Mouse (Mus musculus) C2C12 (cell line): ENCODE data around the gene Agap3. TPM values are rescaled to one million over a fixed set of nuclear protein-coding genes. Genes with fewer than 3 reads are reported as not detected.

Experiments
- H3K27me3 ChIP-seq: one replicate; pipeline ENCODE4 v1.6.1; 2011; ENCODE audit not compliant: control insufficient read depth, insufficient read depth, insufficient read length
- H3K36me3 ChIP-seq: one replicate; pipeline ENCODE4 v1.6.1; 2011; ENCODE audit not compliant: control insufficient read depth, insufficient read depth
- H3K4me3 ChIP-seq: one replicate; pipeline ENCODE4 v1.5.1; 2011; ENCODE audit warnings: mild to moderate bottlenecking, control low read depth; ENCODE audit not compliant: poor library complexity, insufficient read depth, severe bottlenecking
- H3K79me2 ChIP-seq: one replicate; pipeline ENCODE4 v1.6.1; 2011; ENCODE audit not compliant: control insufficient read depth, insufficient read depth
- H3K79me3 ChIP-seq: one replicate; pipeline ENCODE4 v1.6.1; 2011; ENCODE audit warnings: low read depth, control low read depth
- H3ac ChIP-seq: one replicate; pipeline ENCODE3; 2011; ENCODE audit warnings: low read depth; ENCODE audit not compliant: control insufficient read depth, insufficient read length
- CEBPB ChIP-seq: IDR thresholded peaks from one replicate; pipeline ENCODE4 v1.6.1; 2011; ENCODE audit warnings: low read depth, mild to moderate bottlenecking, control low read depth, moderate library complexity
- CTCF ChIP-seq: IDR thresholded peaks from one replicate; pipeline ENCODE4 v1.5.1; 2011; ENCODE audit not compliant: control insufficient read depth, insufficient read depth, insufficient read length
- FOSL1 ChIP-seq: IDR thresholded peaks from one replicate; pipeline ENCODE4 v1.8.0; 2011; ENCODE audit warnings: mild to moderate bottlenecking, low read length; ENCODE audit not compliant: poor library complexity, insufficient read depth, severe bottlenecking
- MAX ChIP-seq: IDR thresholded peaks from one replicate; pipeline ENCODE4 v1.6.1; 2011; ENCODE audit warnings: mild to moderate bottlenecking, control low read depth
- MYOD1 ChIP-seq: IDR thresholded peaks from one replicate; pipeline ENCODE4 v1.6.1; 2011; ENCODE audit warnings: low read depth; ENCODE audit not compliant: control insufficient read depth, insufficient read length
- MYOG ChIP-seq: IDR thresholded peaks from one replicate; pipeline ENCODE4 v1.6.1; 2011; ENCODE audit not compliant: control insufficient read depth, insufficient read length; ENCODE audit errors: extremely low read depth
- USF1 ChIP-seq: IDR thresholded peaks from one replicate; pipeline ENCODE4 v1.6.1; 2011; ENCODE audit warnings: low read depth, mild to moderate bottlenecking, control low read depth, moderate library complexity
- long read RNA-seq, 2 experiments: library from polyadenylated mRNA; unstranded; transcript quantifications; one replicate each; pipeline ENCODE4 v2.0.0; 2019 to 2020
- polyA plus RNA-seq: library from polyadenylated mRNA; unstranded; fragments of >200 nt; fragmentation: generic; extraction: Trizol; gene quantifications from one replicate; pipeline ENCODE4 v1.2.1, GENCODE M21; 2012; ENCODE audit warnings: missing spikeins

The Agap3 gene
- 119 TPM for polyA plus RNA-seq
- long read RNA-seq, experiment 1, partial matches to known transcripts, result 17 of 20 reads
- long read RNA-seq, experiment 1, other reads (novel, unspliced or antisense), result 3 of 20 reads
- long read RNA-seq, experiment 2, partial matches to known transcripts, result 11 of 20 reads
- long read RNA-seq, experiment 2, other reads (novel, unspliced or antisense), result 6 of 20 reads

GRCm38 (mm10) chr5:24452030-24452690 is at the start of gene Agap3:
Agap3 (plus strand) TSS chr5:24452177.
- Histone ChIP-seq H3ac (peak within 1 kb of the TSS; percentile 75), H3K36me3 (peaks cover 14% of the 10 kb centered on the region), H3K79me3 (peaks cover 47% of the 10 kb centered on the region), H3K4me3 (peak within 1 kb of the TSS; percentile 75), H3K79me2 (peaks cover 51% of the 10 kb centered on the region), H3K27me3 (no peaks in the 10 kb centered on the region)
- TF ChIP-seq MYOD1 (no peak), CTCF (no peak), FOSL1 (no peak), CEBPB (no peak), USF1 (no peak), MAX (no peak), MYOG (no peak)

GRCm38 (mm10) chr5:24404594-24405360 is 47.2 kb upstream of the Agap3 start:
- Histone ChIP-seq H3K36me3 (peaks cover 11% of the 10 kb centered on the region), H3K79me3 (no peaks in the 10 kb centered on the region), H3K27me3 (no peaks in the 10 kb centered on the region), H3ac (no peak overlapping the region), H3K79me2 (no peaks in the 10 kb centered on the region), H3K4me3 (no peak overlapping the region)
- TF ChIP-seq FOSL1, result peak; percentile 29
- peak; percentile 43 for TF ChIP-seq CEBPB
- TF ChIP-seq MYOD1, result no peak

GRCm38 (mm10) chr5:24405389-24405876 is 46.5 kb upstream of the Agap3 start:
- TF ChIP-seq MAX, result peak; percentile 64
- no peak for TF ChIP-seq MYOG
- peak; percentile 12 for TF ChIP-seq MYOD1
- peaks cover 11% of the 10 kb centered on the region for H3K36me3 ChIP-seq
- H3K79me3 ChIP-seq, result no peaks in the 10 kb centered on the region
- H3K4me3 ChIP-seq, result no peak overlapping the region
- H3K79me2 ChIP-seq, result no peaks in the 10 kb centered on the region
- H3K27me3 ChIP-seq, result no peaks in the 10 kb centered on the region
- H3ac ChIP-seq, result no peak overlapping the region

- no peaks in the 10 kb centered on the region for H3K27me3 ChIP-seq
- TF ChIP-seq MYOG (no peak), FOSL1 (no peak), CTCF (no peak)
- H3K36me3 ChIP-seq, result peaks cover 5% of the 10 kb centered on the region
- no peaks in the 10 kb centered on the region for H3K79me2 ChIP-seq
- no peaks in the 10 kb centered on the region for H3K79me3 ChIP-seq
- H3ac ChIP-seq, result no peak overlapping the region
- H3K4me3 ChIP-seq, result no peak overlapping the region
Observed at GRCm38 (mm10) chr5:24408651-24409050, 43.3 kb upstream of the Agap3 start.

- Histone ChIP-seq H3K79me2 (no peaks in the 10 kb centered on the region), H3K79me3 (no peaks in the 10 kb centered on the region), H3K27me3 (no peaks in the 10 kb centered on the region), H3ac (no peak overlapping the region), H3K4me3 (no peak overlapping the region), H3K36me3 (peaks cover 5% of the 10 kb centered on the region)
- no peak for TF ChIP-seq FOSL1
- TF ChIP-seq USF1, result peak; percentile 67
- peak; percentile 87 for TF ChIP-seq MYOD1
Observed at GRCm38 (mm10) chr5:24409466-24409865, 42.5 kb upstream of the Agap3 start.

GRCm38 (mm10) chr5:24412063-24412462 is 39.9 kb upstream of the Agap3 start:
- H3ac ChIP-seq, result no peak overlapping the region
- no peaks in the 10 kb centered on the region for H3K27me3 ChIP-seq
- peaks cover under 1% of the 10 kb centered on the region for H3K36me3 ChIP-seq
- no peaks in the 10 kb centered on the region for H3K79me3 ChIP-seq
- no peak overlapping the region for H3K4me3 ChIP-seq
- TF ChIP-seq CTCF (no peak), USF1 (peak; percentile 52), CEBPB (no peak), MYOD1 (no peak), MAX (no peak), FOSL1 (no peak), MYOG (no peak)
- H3K79me2 ChIP-seq, result no peaks in the 10 kb centered on the region
